Mouse (Mus musculus): ENCODE results near the gene Prpsap1. TPM values are rescaled to one million over a fixed set of nuclear protein-coding genes. Genes with fewer than 3 reads are reported as not detected.
"Not testable (repeated sequence)": the region's sequence is repeated elsewhere in the genome, so short reads cannot be mapped to it uniquely, and the experiment has no call there.

Prpsap1 gene
- polyA plus RNA-seq, 2 experiments, result 22.2 to 38.4 TPM

GRCm38 (mm10) chr11:116470896-116471295, 23.1 kb downstream of the Prpsap1 start:
- TF ChIP-seq EP300 (IDR thresholded peaks at IDR 0.05; ENCODE audit: low read depth) (no peak), CTCF (IDR thresholded peaks at IDR 0.05; ENCODE audit: low read depth) (no peak)
- Histone ChIP-seq H3K27me3 (ENCODE audit: control insufficient read depth, insufficient read depth, low read length) (no peaks in the 10 kb centered on the region), H3K27ac (no peak overlapping the region), H3K4me2 (ENCODE audit: low read depth) (no peak overlapping the region), H3K9me3 (ENCODE audit: control insufficient read depth, low read length) (no peaks in the 10 kb centered on the region), H3K4me3 (ENCODE audit: insufficient read depth in 1 of 2, low read depth in 2 of 2, low read length in 2 of 2) (no peak overlapping the region), H3K9ac (replicated peaks) (no peak overlapping the region), H3K4me1 (replicated peaks; ENCODE audit: control insufficient read depth in 2 of 2, insufficient read depth in 2 of 2, low read length in 1 of 2) (no peaks in the 10 kb centered on the region), H3K36me3 (replicated peaks; ENCODE audit: control insufficient read depth, insufficient read depth, low read depth) (peaks cover 13% of the 10 kb centered on the region)
- 80% methylated on average over 4 of the region's 4 CpGs for WGBS (ENCODE audit: insufficient replicate concordance)
- ATAC-seq (ENCODE audit: insufficient read depth) (no peak), DNase-seq (ENCODE audit: low read depth in 3 of 3, low spot score in 3 of 3) (no peak)

- Histone ChIP-seq H3K36me3 (replicated peaks; ENCODE audit: control insufficient read depth, insufficient read depth, low read depth) (peaks cover 10% of the 10 kb centered on the region), H3K4me3 (ENCODE audit: insufficient read depth in 1 of 2, low read depth in 2 of 2, low read length in 2 of 2) (no peak overlapping the region), H3K27ac (no peak overlapping the region), H3K4me2 (ENCODE audit: low read depth) (no peak overlapping the region), H3K27me3 (ENCODE audit: control insufficient read depth, insufficient read depth, low read length) (no peaks in the 10 kb centered on the region), H3K9ac (replicated peaks) (no peak overlapping the region), H3K4me1 (replicated peaks; ENCODE audit: control insufficient read depth in 2 of 2, insufficient read depth in 2 of 2, low read length in 1 of 2) (no peaks in the 10 kb centered on the region), H3K9me3 (ENCODE audit: control insufficient read depth, low read length) (no peaks in the 10 kb centered on the region)
- DNase-seq (ENCODE audit: low read depth in 3 of 3, low spot score in 3 of 3), result no peak
- ATAC-seq (ENCODE audit: insufficient read depth), result no peak
- WGBS (ENCODE audit: insufficient replicate concordance), result 76% methylated on average over 3 of the region's 3 CpGs
- TF ChIP-seq CTCF (IDR thresholded peaks at IDR 0.05; ENCODE audit: low read depth) (no peak), EP300 (IDR thresholded peaks at IDR 0.05; ENCODE audit: low read depth) (no peak)
Measured at GRCm38 (mm10) chr11:116470249-116470648, 23.8 kb downstream of the Prpsap1 start.

- H3K9me3 ChIP-seq (ENCODE audit: control insufficient read depth, low read length); H3K4me1 ChIP-seq (replicated peaks; ENCODE audit: control insufficient read depth in 2 of 2, insufficient read depth in 2 of 2, low read length in 1 of 2); H3K27ac ChIP-seq; ATAC-seq (ENCODE audit: insufficient read depth); H3K4me2 ChIP-seq (ENCODE audit: low read depth); DNase-seq (ENCODE audit: low read depth in 3 of 3, low spot score in 3 of 3); H3K4me3 ChIP-seq (ENCODE audit: insufficient read depth in 1 of 2, low read depth in 2 of 2, low read length in 2 of 2); H3K27me3 ChIP-seq (ENCODE audit: control insufficient read depth, insufficient read depth, low read length); H3K9ac ChIP-seq (replicated peaks); H3K36me3 ChIP-seq (replicated peaks; ENCODE audit: control insufficient read depth, insufficient read depth, low read depth): not testable (repeated sequence)
- 60% methylated on average over 3 of the region's 3 CpGs for WGBS (ENCODE audit: insufficient replicate concordance)
Measured at GRCm38 (mm10) chr11:116468338-116468737, 25.7 kb downstream of the Prpsap1 start.

GRCm38 (mm10) chr11:116466141-116466540, 27.9 kb downstream of the Prpsap1 start, which contains the start of gene Qrich2:
Gene Qrich2 (minus strand): TSS chr11:116466241.
- Histone ChIP-seq H3K9ac (replicated peaks) (no peak within 1 kb of the TSS), H3K4me3 (ENCODE audit: insufficient read depth in 1 of 2, low read depth in 2 of 2, low read length in 2 of 2) (no peak within 1 kb of the TSS), H3K36me3 (replicated peaks; ENCODE audit: control insufficient read depth, insufficient read depth, low read depth) (no peaks in the 10 kb centered on the region; the same call in 1 of the 2 replicates), H3K4me1 (replicated peaks; ENCODE audit: control insufficient read depth in 2 of 2, insufficient read depth in 2 of 2, low read length in 1 of 2) (peaks cover 0 to 3% of the 10 kb centered on the region in 2 experiments; a peak in 2 of 4 replicates), H3K9me3 (ENCODE audit: control insufficient read depth, low read length) (no peaks in the 10 kb centered on the region), H3K27ac (no peak within 1 kb of the TSS), H3K4me2 (ENCODE audit: low read depth) (no peak within 1 kb of the TSS), H3K27me3 (ENCODE audit: control insufficient read depth, insufficient read depth, low read length) (no peaks in the 10 kb centered on the region)
- 55% methylated on average over 20 of the region's 20 CpGs for WGBS (ENCODE audit: insufficient replicate concordance)
- DNase-seq (ENCODE audit: low read depth in 3 of 3, low spot score in 3 of 3) (no peak), ATAC-seq (ENCODE audit: insufficient read depth) (no peak)
- TF ChIP-seq EP300 (IDR thresholded peaks at IDR 0.05; ENCODE audit: low read depth) (no peak), CTCF (IDR thresholded peaks at IDR 0.05; ENCODE audit: low read depth) (no peak)

- peak; percentile 54 to 65 (median 58) for DNase-seq (ENCODE audit: low read depth in 3 of 3, low spot score in 3 of 3)
- peak; percentile 53; the same call in 1 of the 2 replicates for ATAC-seq (ENCODE audit: insufficient read depth)
- no peak overlapping the region for H3K4me3 ChIP-seq (ENCODE audit: insufficient read depth in 1 of 2, low read depth in 2 of 2, low read length in 2 of 2)
Measured at GRCm38 (mm10) chr11:116463833-116464232, 30.2 kb downstream of the Prpsap1 start.

More at GRCm38 (mm10) chr11:116463833-116464232, 30.2 kb downstream of the Prpsap1 start:
- Histone ChIP-seq H3K4me2 (ENCODE audit: low read depth) (no peak overlapping the region), H3K9ac (replicated peaks) (no peak overlapping the region), H3K36me3 (replicated peaks; ENCODE audit: control insufficient read depth, insufficient read depth, low read depth) (no peaks in the 10 kb centered on the region), H3K27me3 (ENCODE audit: control insufficient read depth, insufficient read depth, low read length) (no peaks in the 10 kb centered on the region), H3K9me3 (ENCODE audit: control insufficient read depth, low read length) (no peaks in the 10 kb centered on the region), H3K27ac (no peak overlapping the region), H3K4me1 (replicated peaks; ENCODE audit: control insufficient read depth in 2 of 2, insufficient read depth in 2 of 2, low read length in 1 of 2) (peaks cover 0 to 3% of the 10 kb centered on the region in 2 experiments; a peak in 2 of 4 replicates)
- 5% methylated on average over 2 of the region's 2 CpGs for WGBS (ENCODE audit: insufficient replicate concordance)
- peak; percentile 94 for TF ChIP-seq CTCF (IDR thresholded peaks at IDR 0.05; ENCODE audit: low read depth)
- TF ChIP-seq EP300 (IDR thresholded peaks at IDR 0.05; ENCODE audit: low read depth), result no peak
